In the genomic region with DNA sequence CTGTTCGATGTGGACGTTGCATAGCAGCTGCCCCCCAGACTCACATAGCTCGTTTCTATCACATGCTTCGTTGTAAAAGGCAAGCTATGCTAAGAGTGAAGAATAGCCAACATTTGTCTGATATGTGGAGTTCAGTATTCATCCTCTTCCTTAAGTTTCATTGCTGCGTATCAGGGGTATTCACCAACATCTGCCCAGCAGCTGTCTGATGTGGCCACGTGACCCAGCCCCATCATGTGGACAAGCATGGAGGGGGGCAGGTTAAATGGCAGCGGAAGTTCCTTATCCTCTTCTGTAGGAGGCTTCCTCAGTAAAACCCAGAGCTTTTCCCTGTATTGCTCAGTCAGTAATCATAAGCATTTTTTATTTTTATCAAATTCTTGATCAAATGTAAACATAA, we compare ENCODE assay signal across 16 mouse cellular contexts. TPM values are rescaled to one million over a fixed set of nuclear protein-coding genes. Genes with fewer than 3 reads are reported as not detected.
A peak's percentile ranks its signal among the peaks of the same experiment; 100 is the strongest.
DNase-seq lines count a peak whose midpoint lies in the region; ATAC-seq and TF ChIP-seq lines count a peak whose summit lies in the region.
"Had no signal": no experiment of that assay in that cellular context is flagged by ENCODE, and none has a peak within 500 bp of the region (broad histone marks: within the 10 kb centered on the region; RNA-seq: fewer than 3 reads in every experiment).

No protein-coding gene starts in this region.

- H3K27me3 ChIP-seq in forebrain, embryonic 10.5 days (ENCODE audit: poor library complexity, severe bottlenecking) = no peaks in the 10 kb centered on the region
- H3K27me3 ChIP-seq in forebrain, embryonic 11.5 days (ENCODE audit: control insufficient read depth, insufficient read depth, low read length) = no peaks in the 10 kb centered on the region
- H3K27me3 ChIP-seq in midbrain, embryonic 14.5 days (ENCODE audit: control insufficient read depth, insufficient read depth, low read length) = no peaks in the 10 kb centered on the region
- no peaks in the 10 kb centered on the region for H3K27me3 ChIP-seq in midbrain, embryonic 13.5 days
- H3K27me3 ChIP-seq in hindbrain, embryonic 12.5 days = no peaks in the 10 kb centered on the region
- no peaks in the 10 kb centered on the region for H3K27me3 ChIP-seq in myocyte (ENCODE audit: control insufficient read depth, insufficient read depth, insufficient read length)

- H3K4me1 ChIP-seq in forebrain, embryonic 10.5 days = peaks cover 40% of the 10 kb centered on the region
- H3K4me1 ChIP-seq in forebrain, embryonic 11.5 days (replicated peaks; ENCODE audit: control insufficient read depth, insufficient read depth, low read length) = no peaks in the 10 kb centered on the region; the same call in 1 of the 2 replicates
- peaks cover 10% of the 10 kb centered on the region for H3K4me1 ChIP-seq in midbrain, embryonic 14.5 days (ENCODE audit: control insufficient read depth, insufficient read depth, low read length)
- H3K4me1 ChIP-seq in midbrain, embryonic 13.5 days (replicated peaks) = peaks cover 22% of the 10 kb centered on the region
- H3K4me1 ChIP-seq in hindbrain, embryonic 12.5 days = peaks cover 32% of the 10 kb centered on the region

- no peak overlapping the region for H3ac ChIP-seq in myocyte (ENCODE audit: control insufficient read depth, insufficient read length)

- 78% methylated on average over 7 of the region's 7 CpGs for WGBS in forebrain, embryonic 10.5 days
- 76% methylated on average over 7 of the region's 7 CpGs for WGBS in forebrain, embryonic 11.5 days
- WGBS in midbrain, embryonic 14.5 days = 88% methylated on average over 7 of the region's 7 CpGs
- 84% methylated on average over 7 of the region's 7 CpGs for WGBS in midbrain, embryonic 13.5 days
- 60% methylated on average over 7 of the region's 7 CpGs for WGBS in hindbrain, embryonic 12.5 days

- ATAC-seq in forebrain, embryonic 11.5 days (replicated peaks; ENCODE audit: low FRiP score) = no peak
- no peak; the same call in 1 of the 2 replicates for ATAC-seq in midbrain, embryonic 14.5 days (ENCODE audit: low FRiP score, low TSS enrichment)
- ATAC-seq in midbrain, embryonic 13.5 days = no peak
- ATAC-seq in hindbrain, embryonic 12.5 days (ENCODE audit: low FRiP score) = no peak
- ATAC-seq: forebrain, embryonic 16.5 days had no signal

- DNase-seq in forebrain, embryonic 10.5 days (ENCODE audit: extremely low spot score, low spot score) = no peak
- no peak for DNase-seq in forebrain, embryonic 11.5 days (ENCODE audit: low spot score)
- no peak for DNase-seq in midbrain, embryonic 14.5 days
- no peak for DNase-seq in urinary bladder, adult 18-20 months (ENCODE audit: low spot score in 2 of 2)
- DNase-seq in frontal cortex, postnatal 25 days (ENCODE audit: low spot score in 2 of 2) = no peak
- DNase-seq: adrenal gland, adult 2 months; cerebellum, adult 9-11 months; gastrocnemius, postnatal 10 days; heart, postnatal 36 days; kidney, adult 18-20 months had no signal

- H3K4me3 ChIP-seq in forebrain, embryonic 10.5 days = no peak overlapping the region
- H3K4me3 ChIP-seq in forebrain, embryonic 11.5 days (ENCODE audit: low read depth, low read length) = no peak overlapping the region
- H3K4me3 ChIP-seq in midbrain, embryonic 14.5 days (replicated peaks; ENCODE audit: low read depth, low read length) = no peak overlapping the region
- no peak overlapping the region for H3K4me3 ChIP-seq in midbrain, embryonic 13.5 days (replicated peaks)
- H3K4me3 ChIP-seq in hindbrain, embryonic 12.5 days = no peak overlapping the region
- no peak overlapping the region for H3K4me3 ChIP-seq in myocyte

- no peak for TF ChIP-seq POLR2A in myocyte (IDR thresholded peaks at IDR 0.05; ENCODE audit: insufficient read length, low read depth)

- H3K9me3 ChIP-seq in forebrain, embryonic 10.5 days = no peaks in the 10 kb centered on the region
- H3K9me3 ChIP-seq in forebrain, embryonic 11.5 days (ENCODE audit: control insufficient read depth, low read length) = no peaks in the 10 kb centered on the region
- no peaks in the 10 kb centered on the region for H3K9me3 ChIP-seq in midbrain, embryonic 14.5 days (ENCODE audit: control insufficient read depth, low read length)
- H3K9me3 ChIP-seq in midbrain, embryonic 13.5 days = no peaks in the 10 kb centered on the region
- H3K9me3 ChIP-seq in hindbrain, embryonic 12.5 days (replicated peaks) = no peaks in the 10 kb centered on the region

- H3K4me2 ChIP-seq in forebrain, embryonic 11.5 days (ENCODE audit: low read depth, low read length, severe bottlenecking) = no peak overlapping the region
- no peak overlapping the region for H3K4me2 ChIP-seq in midbrain, embryonic 14.5 days (ENCODE audit: low read length)
- no peak overlapping the region for H3K4me2 ChIP-seq in midbrain, embryonic 13.5 days (replicated peaks)
- H3K4me2 ChIP-seq in hindbrain, embryonic 12.5 days (replicated peaks) = no peak overlapping the region
- no peak overlapping the region for H3K4me2 ChIP-seq in myocyte (ENCODE audit: low read depth)
- H3K4me2 ChIP-seq: heart, embryonic 11.5 days had no signal

- no peaks in the 10 kb centered on the region for H3K79me2 ChIP-seq in myocyte (ENCODE audit: control insufficient read depth, insufficient read depth)

- H3K36me3 ChIP-seq in forebrain, embryonic 10.5 days (replicated peaks) = peaks cover 5% of the 10 kb centered on the region; the same call in 1 of the 2 replicates
- H3K36me3 ChIP-seq in forebrain, embryonic 11.5 days (ENCODE audit: control insufficient read depth, insufficient read depth, low read length) = no peaks in the 10 kb centered on the region
- no peaks in the 10 kb centered on the region; the same call in 1 of the 2 replicates for H3K36me3 ChIP-seq in midbrain, embryonic 14.5 days (ENCODE audit: control insufficient read depth, insufficient read depth, low read length)
- H3K36me3 ChIP-seq in midbrain, embryonic 13.5 days = peaks cover 4% of the 10 kb centered on the region; the same call in 1 of the 2 replicates
- no peaks in the 10 kb centered on the region for H3K36me3 ChIP-seq in hindbrain, embryonic 12.5 days
- no peaks in the 10 kb centered on the region for H3K36me3 ChIP-seq in myocyte (ENCODE audit: control insufficient read depth, insufficient read depth)

- H3K9ac ChIP-seq in forebrain, embryonic 11.5 days (ENCODE audit: low read length) = no peak overlapping the region
- no peak overlapping the region for H3K9ac ChIP-seq in midbrain, embryonic 14.5 days (replicated peaks; ENCODE audit: low read length)
- H3K9ac ChIP-seq in midbrain, embryonic 13.5 days (replicated peaks) = no peak overlapping the region
- H3K9ac ChIP-seq in hindbrain, embryonic 12.5 days = no peak overlapping the region
- H3K9ac ChIP-seq: liver, embryonic 14.5 days had no signal

- H3K27ac ChIP-seq in forebrain, embryonic 10.5 days = 0 out of 2 replicates have a peak overlapping the region, but pooled peaks have one; percentile 16
- no peak overlapping the region for H3K27ac ChIP-seq in forebrain, embryonic 11.5 days (ENCODE audit: low read depth, low read length)
- H3K27ac ChIP-seq in midbrain, embryonic 14.5 days (replicated peaks; ENCODE audit: low read depth, low read length) = 0 out of 2 replicates have a peak overlapping the region, but pooled peaks have one; percentile 20
- no peak overlapping the region for H3K27ac ChIP-seq in midbrain, embryonic 13.5 days
- H3K27ac ChIP-seq in hindbrain, embryonic 12.5 days = 0 out of 2 replicates have a peak overlapping the region, but pooled peaks have one; percentile 24
- H3K27ac ChIP-seq: liver, embryonic 14.5 days had no signal

TF ChIP-seq in myocyte, 11 proteins besides CTCF, POLR2A, EP300 and RAD21:
- TF ChIP-seq USF1 (IDR thresholded peaks at IDR 0.05; ENCODE audit: low read depth) (peak; percentile 40), TCF3 (IDR thresholded peaks at IDR 0.05; ENCODE audit: insufficient read length, low read depth) (no peak), MAX (IDR thresholded peaks at IDR 0.05; ENCODE audit: low read depth) (no peak)

RNA-seq across cellular contexts. Expression of a gene that starts 18.3 kb away (rescaled TPM):
- polyA plus RNA-seq in forebrain, embryonic 10.5 days (2016; fragmentation: Nextera tagmentation; extraction: Ambion mirVana) = 0.23 and 0.33 TPM in 2 replicates
- polyA plus RNA-seq in forebrain, embryonic 11.5 days (2014; fragmentation: Nextera tagmentation; extraction: Ambion mirVana) = 0.17 and 0.48 TPM in 2 replicates
- 0.09 TPM in 2 replicates for polyA plus RNA-seq in midbrain, embryonic 14.5 days (2014; fragmentation: Nextera tagmentation; extraction: Ambion mirVana)
- polyA plus RNA-seq in midbrain, embryonic 13.5 days (2015; fragmentation: Nextera tagmentation; extraction: Ambion mirVana) = 0.11 TPM in 1 of 2 replicates, not detected in the other
- polyA plus RNA-seq in hindbrain, embryonic 12.5 days (2016; fragmentation: Nextera tagmentation; extraction: Ambion mirVana) = 0.12 and 0.22 TPM in 2 replicates
- polyA plus RNA-seq in myocyte (2012; fragmentation: generic; extraction: Trizol) = 0.05 TPM
- polyA plus RNA-seq: forebrain, embryonic 16.5 days; heart, embryonic 11.5 days had no signal

RNA-seq across cellular contexts. Expression of a gene that starts 25.0 kb away (rescaled TPM):
- 5.3 and 5.4 TPM in 2 replicates for polyA plus RNA-seq in forebrain, embryonic 10.5 days (2016; fragmentation: Nextera tagmentation; extraction: Ambion mirVana)
- 5.1 and 5.9 TPM in 2 replicates for polyA plus RNA-seq in forebrain, embryonic 11.5 days (2014; fragmentation: Nextera tagmentation; extraction: Ambion mirVana)
- 0.28 and 1.2 TPM in 2 replicates for polyA plus RNA-seq in midbrain, embryonic 14.5 days (2014; fragmentation: Nextera tagmentation; extraction: Ambion mirVana)
- polyA plus RNA-seq in midbrain, embryonic 13.5 days (2015; fragmentation: Nextera tagmentation; extraction: Ambion mirVana) = 1.1 and 3.0 TPM in 2 replicates
- polyA plus RNA-seq in hindbrain, embryonic 12.5 days (2016; fragmentation: Nextera tagmentation; extraction: Ambion mirVana) = 3.8 and 5.8 TPM in 2 replicates
- polyA plus RNA-seq in myocyte (2012; fragmentation: generic; extraction: Trizol) = not detected

RNA-seq across cellular contexts. Expression of a gene that starts 31.5 kb away (rescaled TPM):
- polyA plus RNA-seq in forebrain, embryonic 10.5 days (2016; fragmentation: Nextera tagmentation; extraction: Ambion mirVana) = 35.5 and 36.0 TPM in 2 replicates
- polyA plus RNA-seq in forebrain, embryonic 11.5 days (2014; fragmentation: Nextera tagmentation; extraction: Ambion mirVana) = 35.0 and 41.8 TPM in 2 replicates
- polyA plus RNA-seq in midbrain, embryonic 14.5 days (2014; fragmentation: Nextera tagmentation; extraction: Ambion mirVana) = 31.9 and 36.2 TPM in 2 replicates
- 33.3 and 35.9 TPM in 2 replicates for polyA plus RNA-seq in midbrain, embryonic 13.5 days (2015; fragmentation: Nextera tagmentation; extraction: Ambion mirVana)
- polyA plus RNA-seq in hindbrain, embryonic 12.5 days (2016; fragmentation: Nextera tagmentation; extraction: Ambion mirVana) = 34.9 and 37.7 TPM in 2 replicates
- polyA plus RNA-seq in myocyte (2012; fragmentation: generic; extraction: Trizol) = 10.1 TPM

Comparison
In these comparisons a context has a peak if more than half of its experiments do, and no peak if none do; other contexts are left out.
1. H3K27ac ChIP-seq: peak in forebrain, embryonic 10.5 days (single experiment), midbrain, embryonic 14.5 days (single experiment) and hindbrain, embryonic 12.5 days (single experiment); none in forebrain, embryonic 11.5 days (single experiment) and midbrain, embryonic 13.5 days (single experiment).